Mouse (Mus musculus) heart, postnatal 36 days (tissue): ENCODE data around the gene Cdiptos. TPM values are rescaled to one million over a fixed set of nuclear protein-coding genes. Genes with fewer than 3 reads are reported as not detected.
A peak's percentile ranks its signal among the peaks of the same experiment; 100 is the strongest.

ENCODE experiments used
- DNase-seq, 2 experiments: peaks; one replicate each; pipeline ENCODE4 v3.0.0; 2021 to 2022
- intact Hi-C: fragments of 180-260 bp; cut with DNase I; formaldehyde crosslinking; loops from one replicate; pipeline ENCODE4 v1.15.1; 2025
- total RNA-seq, 2 experiments: library from RNA; stranded (reverse); gene quantifications; 2 replicates each; pipeline ENCODE4 v1.2.3; 2021

Gene Cdiptos
- total RNA-seq, result under 1 TPM; 0.31 to 0.65 TPM

- intact Hi-C loops, result loop anchor here (1.0 to 2.0 kb wide), 2 partner anchors 26 to 39 kb away; partner anchors contain the start of genes Mvp and Sez6l2
- peak; percentile 97 to 98 for DNase-seq
These were observed at the start of gene Cdiptos for GRCm38 (mm10) chr7:126975950-126976866. Gene Cdiptos (minus strand): TSS chr7:126976098.

GRCm38 (mm10) chr7:127024755-127025555, 49.1 kb upstream of the Cdiptos start:
- intact Hi-C loops, result loop anchor here (1.0 to 10.0 kb wide), 3 partner anchors 8 to 450 kb away; partner anchors contain the start of genes Fbrs and Pagr1a
- DNase-seq, result peak; percentile 70 to 83

- intact Hi-C loops, result loop anchor here (10.0 kb wide), 1 partner anchor 451 kb away; the partner anchor contains the start of gene Fbrs
- no peak for DNase-seq
These were observed 48.2 kb upstream of the Cdiptos start for GRCm38 (mm10) chr7:127023896-127024690.

DNA sequence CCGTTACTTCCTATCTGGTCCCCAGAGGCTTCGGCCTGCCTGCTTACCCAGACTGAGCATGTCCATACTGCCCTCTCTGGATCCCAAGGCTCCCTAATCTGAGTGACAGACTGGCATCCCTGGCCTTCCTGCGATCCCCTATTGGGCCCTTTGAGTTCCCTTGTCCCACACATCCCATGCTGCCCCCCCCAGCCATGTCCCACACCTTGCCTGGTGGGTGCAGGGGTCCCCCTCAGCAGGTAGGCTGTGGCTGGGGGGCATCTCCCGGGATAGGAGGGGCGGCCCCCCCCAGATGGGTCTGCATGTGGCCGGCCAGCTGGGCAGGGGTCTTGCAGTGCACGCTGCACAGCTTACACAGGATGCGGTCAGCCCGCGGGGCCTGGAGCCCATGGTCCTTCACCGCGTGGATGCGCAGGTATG, 47.4 kb upstream of the Cdiptos start:
- intact Hi-C loops, result loop anchor here (10.0 kb wide), 1 partner anchor 452 kb away; the partner anchor contains the start of gene Fbrs
- DNase-seq, result no peak

GRCm38 (mm10) chr7:127022528-127023271, 46.8 kb upstream of the Cdiptos start:
- intact Hi-C loops, result loop anchor here (10.0 kb wide), 1 partner anchor 452 kb away; the partner anchor contains the start of gene Fbrs
- no peak for DNase-seq

GRCm38 (mm10) chr7:127021563-127022527, 45.9 kb upstream of the Cdiptos start:
- no peak for DNase-seq
- intact Hi-C loops, result loop anchor here (10.0 kb wide), 1 partner anchor 453 kb away; the partner anchor contains the start of gene Fbrs

DNA sequence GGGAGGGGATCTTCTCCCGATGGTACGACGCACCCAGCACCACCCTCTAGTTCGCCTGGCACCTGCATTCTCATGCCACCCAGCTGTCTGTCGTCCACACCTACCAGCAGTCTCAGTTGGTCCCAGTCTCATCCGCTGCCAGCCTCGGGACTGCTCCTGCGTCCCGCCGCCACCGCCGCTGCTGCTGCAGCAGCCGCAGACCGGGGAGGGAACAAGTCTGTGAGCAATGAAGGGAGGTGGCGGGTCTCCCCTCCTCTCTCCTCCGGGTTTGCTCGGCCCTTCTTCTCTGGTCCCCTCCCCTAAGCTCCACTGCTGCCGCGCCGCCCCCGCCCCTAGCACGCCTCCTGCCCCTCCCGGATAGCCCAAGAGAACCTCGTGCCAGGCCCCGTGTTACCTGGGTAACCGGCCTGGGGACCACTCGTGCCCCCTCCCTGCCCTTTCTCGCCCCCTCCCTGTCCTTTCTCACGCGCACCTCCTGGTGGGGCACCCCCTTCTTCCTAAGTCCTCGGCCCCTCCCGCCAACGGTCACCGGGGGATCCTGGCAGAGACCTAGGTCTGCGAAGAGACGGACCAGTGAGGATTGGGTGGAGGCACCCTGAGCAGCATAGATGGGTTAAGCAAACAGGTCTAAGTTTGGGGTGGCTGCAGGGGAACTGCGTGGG, 45.1 kb upstream of the Cdiptos start, which contains the start of the genes Gm42742 and Prrt2:
Gene Gm42742, minus strand, starts transcription at position 197 of the 662 bp plus-strand sequence.
Gene Prrt2, minus strand, starts transcription at position 311 of the 662 bp plus-strand sequence.
- intact Hi-C loops, result loop anchor here (10.0 kb wide), 1 partner anchor 454 kb away; the partner anchor contains the start of gene Fbrs
- DNase-seq, result peak; percentile 46 to 55

DNA sequence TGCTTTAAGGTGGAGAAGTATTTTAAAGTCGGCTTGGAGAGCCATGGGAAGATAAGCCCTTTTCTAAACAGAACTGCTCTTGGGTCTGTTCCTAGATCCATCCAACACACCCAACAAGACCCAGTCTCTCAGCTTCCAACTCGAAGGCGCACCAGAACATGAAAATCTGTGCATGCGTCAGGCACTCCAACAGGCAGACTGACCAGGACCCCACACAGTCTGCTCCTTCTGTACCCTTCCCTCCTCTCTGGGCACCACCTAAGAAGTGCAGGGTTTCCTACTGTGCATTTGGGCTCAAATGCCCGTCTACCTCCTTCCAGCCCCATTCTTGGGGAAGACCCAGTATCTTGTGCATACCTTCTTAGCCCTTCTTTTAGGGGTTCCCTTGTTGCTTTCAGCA, 44.6 kb upstream of the Cdiptos start:
- intact Hi-C loops, result loop anchor here (10.0 kb wide), 1 partner anchor 454 kb away; the partner anchor contains the start of gene Fbrs
- DNase-seq, result no peak

GRCm38 (mm10) chr7:127020031-127020430, 44.1 kb upstream of the Cdiptos start:
- no peak for DNase-seq
- intact Hi-C loops, result loop anchor here (10.0 kb wide), 1 partner anchor 455 kb away; the partner anchor contains the start of gene Fbrs

GRCm38 (mm10) chr7:127019306-127019960, 43.5 kb upstream of the Cdiptos start:
- DNase-seq, result no peak
- intact Hi-C loops, result no loop called here

GRCm38 (mm10) chr7:127018416-127019305, 42.8 kb upstream of the Cdiptos start:
- DNase-seq, result no peak
- intact Hi-C loops, result no loop called here

- DNase-seq, result no peak
- intact Hi-C loops, result loop anchor here (1.0 kb wide), 1 partner anchor 7 kb away; no protein-coding TSS in a partner anchor
These were observed 42.0 kb upstream of the Cdiptos start for GRCm38 (mm10) chr7:127017950-127018345.

- intact Hi-C loops, result loop anchor here (1.0 kb wide), 1 partner anchor 8 kb away; no protein-coding TSS in a partner anchor
- peak; percentile 94 to 99 for DNase-seq
These were observed 41.4 kb upstream of the Cdiptos start, which contains the start of gene Pagr1a for GRCm38 (mm10) chr7:127016971-127017949. Gene Pagr1a (minus strand): TSS chr7:127017352.

DNA sequence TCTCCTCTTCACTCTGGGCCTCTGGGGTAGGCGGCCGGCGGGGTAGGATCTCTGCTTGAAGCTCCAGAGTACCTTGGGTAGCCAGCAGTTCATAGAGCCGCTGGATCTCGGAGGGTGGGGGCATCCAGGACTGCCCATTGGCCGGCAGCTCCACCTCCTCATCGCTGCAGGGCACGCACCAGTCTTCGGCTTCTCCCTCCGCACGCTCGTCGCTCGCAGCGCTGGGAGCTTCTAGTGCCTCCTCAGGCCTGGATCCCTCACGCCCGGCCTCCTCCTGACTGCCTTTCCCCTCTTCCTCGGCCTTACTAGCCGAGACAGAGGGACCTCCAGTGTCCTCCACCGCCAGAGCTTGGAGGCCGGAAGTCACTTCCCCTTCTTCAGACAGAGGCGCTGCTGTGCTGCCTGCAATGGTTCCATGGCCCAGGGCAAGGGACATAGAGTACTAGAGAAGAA, 40.6 kb upstream of the Cdiptos start:
- no peak for DNase-seq
- intact Hi-C loops, result no loop called here

DNA sequence TGATC, 40.4 kb upstream of the Cdiptos start, which contains the start of gene Pagr1b:
Gene Pagr1b, minus strand, starts transcription at position 4 of the 5 bp plus-strand sequence.
- intact Hi-C loops, result no loop called here
- no peak for DNase-seq
